Mouse (Mus musculus): ENCODE measurements at regions not wholly inside any gene's neighbourhood (a gene's known extent, or its start where the extent isn't known, plus 50 kb on each side); places are given as distances from the start of the nearest gene placed in this dataset.

- no peak for DNase-seq (ENCODE audit: low read depth, low spot score)
Measured at GRCm38 (mm10) chr8:50387189-50387588, 1543.4 kb upstream of the Tenm3 start.

GRCm38 (mm10) chr8:50383697-50384096, 1539.9 kb upstream of the Tenm3 start:
- DNase-seq (ENCODE audit: low read depth, low spot score) = no peak

- DNase-seq (ENCODE audit: low read depth, low spot score) = no peak
Measured at GRCm38 (mm10) chr8:50379745-50380144, 1536.0 kb upstream of the Tenm3 start.

GRCm38 (mm10) chr8:50373790-50374189, 1530.0 kb upstream of the Tenm3 start:
- no peak for DNase-seq (ENCODE audit: low read depth, low spot score)

GRCm38 (mm10) chr8:50326485-50326884, 1482.7 kb upstream of the Tenm3 start:
- no peak for DNase-seq (ENCODE audit: low read depth, low spot score)

- no peak for DNase-seq (ENCODE audit: low read depth, low spot score)
Measured at GRCm38 (mm10) chr8:50321356-50321963, 1477.7 kb upstream of the Tenm3 start.

GRCm38 (mm10) chr8:50316641-50317040, 1472.9 kb upstream of the Tenm3 start:
- DNase-seq (ENCODE audit: low read depth, low spot score) = no peak

GRCm38 (mm10) chr8:50310308-50310707, 1466.6 kb upstream of the Tenm3 start:
- DNase-seq (ENCODE audit: low read depth, low spot score) = no peak

- DNase-seq (ENCODE audit: low read depth, low spot score) = no peak
Measured at GRCm38 (mm10) chr8:50300316-50300715, 1456.6 kb upstream of the Tenm3 start.

- DNase-seq (ENCODE audit: low read depth, low spot score) = peak; percentile 61
Measured at GRCm38 (mm10) chr8:50293501-50293900, 1449.8 kb upstream of the Tenm3 start.

- DNase-seq (ENCODE audit: low read depth, low spot score) = peak; percentile 9
Measured at GRCm38 (mm10) chr8:50292158-50292557, 1448.4 kb upstream of the Tenm3 start.

- DNase-seq (ENCODE audit: low read depth, low spot score) = no peak
Measured at GRCm38 (mm10) chr8:50276346-50276745, 1432.6 kb upstream of the Tenm3 start.

GRCm38 (mm10) chr8:50264757-50265156, 1421.0 kb upstream of the Tenm3 start:
- no peak for DNase-seq (ENCODE audit: low read depth, low spot score)

Measured in WW6 (cell line).